Mouse (Mus musculus): ENCODE results near the gene Card19. TPM values are rescaled to one million over a fixed set of nuclear protein-coding genes. Genes with fewer than 3 reads are reported as not detected.

Card19 gene
- polyA plus RNA-seq, 1 experiment = 180 TPM

- Histone ChIP-seq H3K27me3 (ENCODE audit: control insufficient read depth, insufficient read depth, insufficient read length) (no peaks in the 10 kb centered on the region), H3K36me3 (ENCODE audit: control insufficient read depth, insufficient read depth) (peaks cover 6% of the 10 kb centered on the region), H3K79me2 (ENCODE audit: control insufficient read depth, insufficient read depth) (no peaks in the 10 kb centered on the region), H3K4me3 (no peak overlapping the region), H3ac (ENCODE audit: control insufficient read depth, insufficient read length) (no peak overlapping the region), H3K4me2 (ENCODE audit: low read depth) (no peak overlapping the region)
- TF ChIP-seq USF1 (IDR thresholded peaks at IDR 0.05; ENCODE audit: low read depth) (no peak), TCF3 (IDR thresholded peaks at IDR 0.05; ENCODE audit: insufficient read length, low read depth) (no peak), MAX (IDR thresholded peaks at IDR 0.05; ENCODE audit: low read depth) (no peak), TCF12 (IDR thresholded peaks at IDR 0.05; ENCODE audit: insufficient read depth, poor library complexity, severe bottlenecking) (no peak), MYOG (IDR thresholded peaks at IDR 0.05; ENCODE audit: control insufficient read depth in 1 of 3, insufficient read depth in 1 of 3, insufficient read length in 2 of 3, low read depth in 2 of 3) (no peak), POLR2A (IDR thresholded peaks at IDR 0.05; ENCODE audit: insufficient read length, low read depth) (no peak), REST (IDR thresholded peaks at IDR 0.05; ENCODE audit: insufficient read depth, insufficient read length) (no peak), SRF (IDR thresholded peaks at IDR 0.05; ENCODE audit: control insufficient read depth, insufficient read length, low read depth) (no peak), MYOD1 (IDR thresholded peaks at IDR 0.05; ENCODE audit: control insufficient read depth in 1 of 3, insufficient read length in 2 of 3, low read depth in 2 of 3) (no peak), POLR2AphosphoS2 (IDR thresholded peaks at IDR 0.05; ENCODE audit: insufficient read length, low read depth) (no peak), E2F4 (IDR thresholded peaks at IDR 0.05; ENCODE audit: insufficient read depth) (no peak)
Observed at GRCm38 (mm10) chr13:49196211-49196610, 19.6 kb downstream of the Card19 start.

GRCm38 (mm10) chr13:49195651-49196050, 20.2 kb downstream of the Card19 start:
- H3K36me3 ChIP-seq (ENCODE audit: control insufficient read depth, insufficient read depth) = peaks cover 6% of the 10 kb centered on the region
- H3K27me3 ChIP-seq (ENCODE audit: control insufficient read depth, insufficient read depth, insufficient read length) = no peaks in the 10 kb centered on the region
- TF ChIP-seq REST (IDR thresholded peaks at IDR 0.05; ENCODE audit: insufficient read depth, insufficient read length) (no peak), MYOG (IDR thresholded peaks at IDR 0.05; ENCODE audit: control insufficient read depth in 1 of 3, insufficient read depth in 1 of 3, insufficient read length in 2 of 3, low read depth in 2 of 3) (no peak), TCF12 (IDR thresholded peaks at IDR 0.05; ENCODE audit: insufficient read depth, poor library complexity, severe bottlenecking) (no peak), MYOD1 (IDR thresholded peaks at IDR 0.05; ENCODE audit: control insufficient read depth in 1 of 3, insufficient read length in 2 of 3, low read depth in 2 of 3) (no peak), TCF3 (IDR thresholded peaks at IDR 0.05; ENCODE audit: insufficient read length, low read depth) (no peak), MAX (IDR thresholded peaks at IDR 0.05; ENCODE audit: low read depth) (no peak), POLR2A (IDR thresholded peaks at IDR 0.05; ENCODE audit: insufficient read length, low read depth) (no peak), CEBPB (IDR thresholded peaks at IDR 0.05; ENCODE audit: insufficient read depth, poor library complexity, severe bottlenecking) (no peak), E2F4 (IDR thresholded peaks at IDR 0.05; ENCODE audit: insufficient read depth) (no peak), POLR2AphosphoS2 (IDR thresholded peaks at IDR 0.05; ENCODE audit: insufficient read length, low read depth) (no peak)
- no peak overlapping the region for H3K4me2 ChIP-seq (ENCODE audit: low read depth)
- H3K79me2 ChIP-seq (ENCODE audit: control insufficient read depth, insufficient read depth) = no peaks in the 10 kb centered on the region
- H3ac ChIP-seq (ENCODE audit: control insufficient read depth, insufficient read length) = no peak overlapping the region
- no peak overlapping the region for H3K4me3 ChIP-seq

DNA sequence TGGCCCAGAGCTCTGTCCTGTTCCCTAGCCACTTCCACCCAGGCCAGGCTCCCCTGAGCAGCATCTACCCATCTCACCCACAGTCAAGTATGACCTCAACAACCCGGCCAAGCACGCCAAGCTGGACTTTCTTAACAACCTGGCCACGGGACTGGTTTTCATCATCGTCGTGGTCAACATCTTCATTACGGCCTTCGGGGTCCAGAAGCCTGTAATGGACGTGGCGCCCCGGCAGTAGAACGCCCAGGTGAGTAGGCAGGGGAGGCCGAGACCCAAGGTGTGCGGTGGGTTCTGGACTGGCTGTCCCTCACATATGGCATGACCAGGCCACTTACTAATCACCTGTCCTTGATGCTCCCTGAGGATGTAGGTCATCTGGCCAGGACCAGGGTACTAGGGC, 21.0 kb downstream of the Card19 start:
- H3K79me2 ChIP-seq (ENCODE audit: control insufficient read depth, insufficient read depth) = no peaks in the 10 kb centered on the region
- peaks cover 6% of the 10 kb centered on the region for H3K36me3 ChIP-seq (ENCODE audit: control insufficient read depth, insufficient read depth)
- H3K4me3 ChIP-seq = no peak overlapping the region
- no peak overlapping the region for H3ac ChIP-seq (ENCODE audit: control insufficient read depth, insufficient read length)
- H3K4me2 ChIP-seq (ENCODE audit: low read depth) = no peak overlapping the region
- H3K27me3 ChIP-seq (ENCODE audit: control insufficient read depth, insufficient read depth, insufficient read length) = no peaks in the 10 kb centered on the region
- no peak for TF ChIP-seq USF1 (IDR thresholded peaks at IDR 0.05; ENCODE audit: low read depth)
- no peak for TF ChIP-seq CEBPB (IDR thresholded peaks at IDR 0.05; ENCODE audit: insufficient read depth, poor library complexity, severe bottlenecking)
- TF ChIP-seq POLR2A (IDR thresholded peaks at IDR 0.05; ENCODE audit: insufficient read length, low read depth) = no peak
- no peak for TF ChIP-seq POLR2AphosphoS2 (IDR thresholded peaks at IDR 0.05; ENCODE audit: insufficient read length, low read depth)
- no peak for TF ChIP-seq REST (IDR thresholded peaks at IDR 0.05; ENCODE audit: insufficient read depth, insufficient read length)
- TF ChIP-seq E2F4 (IDR thresholded peaks at IDR 0.05; ENCODE audit: insufficient read depth) = no peak
- TF ChIP-seq TCF12 (IDR thresholded peaks at IDR 0.05; ENCODE audit: insufficient read depth, poor library complexity, severe bottlenecking) = no peak
- no peak for TF ChIP-seq MYOD1 (IDR thresholded peaks at IDR 0.05; ENCODE audit: control insufficient read depth in 1 of 3, insufficient read length in 2 of 3, low read depth in 2 of 3)

DNA sequence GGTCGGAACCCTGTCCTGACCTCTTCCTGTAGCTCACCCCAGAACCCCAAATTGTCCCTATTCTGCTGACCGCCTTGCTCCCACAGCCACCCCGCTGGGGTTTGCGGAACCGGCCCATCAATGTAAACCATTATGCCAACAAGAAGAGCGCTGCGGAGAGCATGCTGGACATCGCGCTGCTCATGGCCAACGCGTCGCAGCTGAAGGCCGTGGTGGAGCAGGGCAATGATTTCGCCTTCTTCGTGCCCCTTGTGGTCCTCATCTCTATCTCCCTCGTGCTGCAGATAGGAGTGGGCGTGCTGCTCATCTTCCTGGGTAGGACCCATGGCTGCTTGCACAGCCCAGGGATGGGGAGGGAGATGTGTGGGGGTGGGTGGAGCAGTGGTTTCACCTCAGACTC, 22.2 kb downstream of the Card19 start:
- H3K36me3 ChIP-seq (ENCODE audit: control insufficient read depth, insufficient read depth) = peaks cover 6% of the 10 kb centered on the region
- H3ac ChIP-seq (ENCODE audit: control insufficient read depth, insufficient read length) = no peak overlapping the region
- no peaks in the 10 kb centered on the region for H3K79me2 ChIP-seq (ENCODE audit: control insufficient read depth, insufficient read depth)
- H3K4me2 ChIP-seq (ENCODE audit: low read depth) = no peak overlapping the region
- H3K4me3 ChIP-seq = no peak overlapping the region
- TF ChIP-seq USF1 (IDR thresholded peaks at IDR 0.05; ENCODE audit: low read depth) = no peak
- no peak for TF ChIP-seq SRF (IDR thresholded peaks at IDR 0.05; ENCODE audit: control insufficient read depth, insufficient read length, low read depth)
- no peak for TF ChIP-seq TCF12 (IDR thresholded peaks at IDR 0.05; ENCODE audit: insufficient read depth, poor library complexity, severe bottlenecking)
- TF ChIP-seq POLR2A (IDR thresholded peaks at IDR 0.05; ENCODE audit: insufficient read length, low read depth) = no peak
- H3K27me3 ChIP-seq (ENCODE audit: control insufficient read depth, insufficient read depth, insufficient read length) = no peaks in the 10 kb centered on the region

DNA sequence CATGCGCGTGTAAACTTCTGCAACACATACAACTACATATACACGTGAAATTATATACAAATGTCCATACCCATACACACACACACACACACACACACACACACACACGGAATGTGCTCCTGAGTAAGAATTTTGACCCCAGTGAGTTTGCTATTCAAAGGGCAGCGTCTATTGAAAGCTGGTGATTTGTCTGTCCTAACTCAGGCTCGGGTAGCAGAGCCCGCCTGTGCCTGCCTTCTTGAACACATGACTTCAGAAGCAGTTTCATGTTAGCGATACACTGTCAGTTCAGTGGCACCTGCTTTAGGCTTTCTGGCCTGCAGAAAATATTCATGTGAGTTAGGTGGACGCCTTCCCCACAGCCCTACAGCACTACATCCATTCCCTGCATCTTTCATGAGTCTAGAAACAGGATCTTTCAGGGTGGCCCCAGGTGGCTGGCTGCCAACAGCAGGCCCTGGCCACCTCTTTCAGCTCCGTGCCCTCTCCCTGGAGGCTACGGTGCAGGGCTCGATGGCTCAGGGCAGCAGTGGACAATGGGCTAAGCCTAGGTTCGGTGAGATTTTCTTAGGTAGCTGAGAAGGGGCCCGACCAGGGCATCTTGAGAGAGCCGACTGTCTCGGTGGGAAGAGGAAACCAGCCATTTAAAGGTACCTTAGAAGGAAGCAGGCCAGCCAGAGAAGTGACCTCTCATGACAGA, 23.5 kb downstream of the Card19 start:
- Histone ChIP-seq H3ac (ENCODE audit: control insufficient read depth, insufficient read length) (no peak overlapping the region), H3K79me2 (ENCODE audit: control insufficient read depth, insufficient read depth) (no peaks in the 10 kb centered on the region), H3K36me3 (ENCODE audit: control insufficient read depth, insufficient read depth) (peaks cover 6% of the 10 kb centered on the region), H3K4me2 (ENCODE audit: low read depth) (no peak overlapping the region), H3K4me3 (no peak overlapping the region), H3K27me3 (ENCODE audit: control insufficient read depth, insufficient read depth, insufficient read length) (no peaks in the 10 kb centered on the region)
- TF ChIP-seq TCF3 (IDR thresholded peaks at IDR 0.05; ENCODE audit: insufficient read length, low read depth) (no peak), MYOD1 (IDR thresholded peaks at IDR 0.05; ENCODE audit: control insufficient read depth in 1 of 3, insufficient read length in 2 of 3, low read depth in 2 of 3) (no peak), POLR2AphosphoS2 (IDR thresholded peaks at IDR 0.05; ENCODE audit: insufficient read length, low read depth) (no peak), TCF12 (IDR thresholded peaks at IDR 0.05; ENCODE audit: insufficient read depth, poor library complexity, severe bottlenecking) (no peak), SRF (IDR thresholded peaks at IDR 0.05; ENCODE audit: control insufficient read depth, insufficient read length, low read depth) (no peak), MAX (IDR thresholded peaks at IDR 0.05; ENCODE audit: low read depth) (no peak), POLR2A (IDR thresholded peaks at IDR 0.05; ENCODE audit: insufficient read length, low read depth) (no peak), CEBPB (IDR thresholded peaks at IDR 0.05; ENCODE audit: insufficient read depth, poor library complexity, severe bottlenecking) (no peak), USF1 (IDR thresholded peaks at IDR 0.05; ENCODE audit: low read depth) (no peak)
